Mouse (Mus musculus) regulatory T cell (primary cell): Measurements from ENCODE around the gene Cebpb.

ENCODE experiments used
- in situ Hi-C: fragments of 300-600 bp; cut with MboI, MseI; formaldehyde crosslinking; loops from one replicate; pipeline ENCODE4 v1.15.1; 2025; ENCODE audit warnings: high pct_unique_total_duplicates

Gene Cebpb

GRCm38 (mm10) chr2:167721159-167721882, 32.6 kb downstream of the Cebpb start:
- in situ Hi-C loops = no loop called here

- in situ Hi-C loops = no loop called here
Observed at GRCm38 (mm10) chr2:167722538-167722937, 33.8 kb downstream of the Cebpb start.

GRCm38 (mm10) chr2:167723589-167724206, 35.0 kb downstream of the Cebpb start:
- in situ Hi-C loops = no loop called here

GRCm38 (mm10) chr2:167725879-167726278, 37.2 kb downstream of the Cebpb start:
- in situ Hi-C loops = loop anchor here (5.0 kb wide), 1 partner anchor 46 kb away; no protein-coding TSS in a partner anchor

- in situ Hi-C loops = loop anchor here (5.0 kb wide), 1 partner anchor 45 kb away; no protein-coding TSS in a partner anchor
Observed at GRCm38 (mm10) chr2:167727161-167727560, 38.4 kb downstream of the Cebpb start.

- in situ Hi-C loops = no loop called here
Observed at GRCm38 (mm10) chr2:167730036-167730435, 41.3 kb downstream of the Cebpb start.

GRCm38 (mm10) chr2:167731149-167731548, 42.4 kb downstream of the Cebpb start:
- in situ Hi-C loops = no loop called here

GRCm38 (mm10) chr2:167734861-167735260, 46.1 kb downstream of the Cebpb start:
- in situ Hi-C loops = no loop called here

- in situ Hi-C loops = no loop called here
Observed at GRCm38 (mm10) chr2:167739030-167739429, 50.3 kb downstream of the Cebpb start.
